Mouse (Mus musculus): ENCODE data around the gene Cemip.
A peak's percentile ranks its signal among the peaks of the same experiment; 100 is the strongest.

DNA sequence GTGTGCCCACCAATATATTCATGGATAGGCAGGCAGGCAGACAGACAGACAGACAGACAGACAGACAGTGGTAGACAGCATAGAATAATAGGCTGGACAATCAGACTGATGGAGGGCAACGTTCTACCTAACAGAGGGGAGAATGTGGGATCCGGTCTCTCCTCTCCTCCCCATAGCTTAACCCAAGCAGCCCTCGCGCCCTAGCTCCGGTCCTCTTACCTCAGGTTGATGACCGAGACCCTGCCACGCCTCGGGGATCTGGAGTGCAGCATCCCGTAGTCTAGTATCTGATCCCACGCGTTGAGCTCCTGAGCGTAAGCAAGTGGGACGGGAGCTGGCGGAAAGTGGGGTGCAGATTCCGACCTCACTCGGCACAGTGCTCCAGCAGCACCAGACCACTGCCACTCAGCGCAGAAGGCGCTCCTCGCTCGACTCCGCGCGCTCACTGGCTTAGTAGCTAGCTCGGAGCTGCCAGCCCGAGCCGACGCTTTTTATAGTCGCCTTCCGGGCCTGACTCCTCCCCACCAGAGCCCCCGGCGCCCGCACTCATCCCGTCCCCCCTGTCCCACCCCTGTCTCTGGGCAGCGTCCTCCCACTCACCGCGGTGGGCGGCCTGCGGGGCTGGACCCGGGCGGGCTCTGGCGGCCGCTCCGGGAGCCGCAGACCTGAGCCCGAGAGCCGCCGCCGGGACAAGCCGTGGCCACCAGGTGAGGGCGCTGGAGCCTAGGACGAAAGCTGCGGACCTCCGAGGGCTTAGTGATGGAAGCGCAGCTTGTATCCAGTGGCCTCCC is at the start of gene Cemip:
- TF ChIP-seq POLR2A (IDR thresholded peaks at IDR 0.05; ENCODE audit: borderline replicate concordance, extremely low read depth, insufficient read depth, insufficient read length, poor library complexity, severe bottlenecking) (no peak), CTCF (IDR thresholded peaks at IDR 0.05; ENCODE audit: borderline replicate concordance, extremely low read depth, insufficient read depth, insufficient read length) (peak; percentile 77)
